Mouse (Mus musculus) limb, embryonic 13.5 days (tissue): ENCODE data around the gene Gm10837. TPM values are rescaled to one million over a fixed set of nuclear protein-coding genes. Genes with fewer than 3 reads are reported as not detected.

Experiments used
- ATAC-seq: fragments of 200-750 bp; cut with Nextera tagmentation; 2 replicates; pipeline ENCODE4 v1.8.0; 2017; ENCODE audit warnings: low read depth, moderate number of reproducible peaks, moderate TSS enrichment; ENCODE audit not compliant: low FRiP score
- H3K27ac ChIP-seq: fragments of 300-500 bp; sonication (generic); 2 replicates; pipeline ENCODE4 v1.5.1; 2015; ENCODE audit warnings: inconsistent platforms, mild to moderate bottlenecking, moderate library complexity
- H3K27me3 ChIP-seq: fragments of 300-500 bp; sonication (generic); 2 replicates; pipeline ENCODE4 v1.6.1; 2015; ENCODE audit warnings: mild to moderate bottlenecking, inconsistent platforms
- H3K36me3 ChIP-seq: fragments of 300-500 bp; sonication (generic); 2 replicates; pipeline ENCODE4 v1.6.1; 2015; ENCODE audit warnings: inconsistent platforms, mild to moderate bottlenecking, moderate library complexity
- H3K4me1 ChIP-seq: fragments of 300-500 bp; sonication (generic); 2 replicates; pipeline ENCODE4 v1.6.1; 2015; ENCODE audit warnings: inconsistent platforms
- H3K4me2 ChIP-seq: fragments of 300-500 bp; sonication (generic); replicated peaks from 2 replicates; pipeline ENCODE4 v1.6.1; 2015; ENCODE audit warnings: inconsistent platforms, mild to moderate bottlenecking, moderate library complexity
- H3K4me3 ChIP-seq: fragments of 300-500 bp; sonication (generic); 2 replicates; pipeline ENCODE4 v1.5.1; 2015; ENCODE audit warnings: moderate library complexity, mild to moderate bottlenecking, inconsistent platforms
- H3K9ac ChIP-seq: fragments of 300-500 bp; sonication (generic); 2 replicates; pipeline ENCODE4 v1.6.1; 2015; ENCODE audit warnings: mild to moderate bottlenecking, inconsistent platforms
- H3K9me3 ChIP-seq: fragments of 300-500 bp; sonication (generic); 2 replicates; pipeline ENCODE4 v1.6.1; 2016; ENCODE audit warnings: inconsistent platforms
- WGBS: fragments of 180-500 bp; shearing (Covaris S2); methylation state at CpG from one replicate; pipeline ENCODE4 v1.1.7; 2015; 5-methylcytosine and 5-hydroxymethylcytosine counted together
- polyA plus RNA-seq: library from polyadenylated mRNA; unstranded; fragments of >200 nt; fragmentation: Nextera tagmentation; extraction: Ambion mirVana; gene quantifications from 2 replicates; pipeline ENCODE4 v1.2.1, GENCODE M21; 2015

Gene Gm10837
- polyA plus RNA-seq, 1 experiment from 2014 or later, result not detected

DNA sequence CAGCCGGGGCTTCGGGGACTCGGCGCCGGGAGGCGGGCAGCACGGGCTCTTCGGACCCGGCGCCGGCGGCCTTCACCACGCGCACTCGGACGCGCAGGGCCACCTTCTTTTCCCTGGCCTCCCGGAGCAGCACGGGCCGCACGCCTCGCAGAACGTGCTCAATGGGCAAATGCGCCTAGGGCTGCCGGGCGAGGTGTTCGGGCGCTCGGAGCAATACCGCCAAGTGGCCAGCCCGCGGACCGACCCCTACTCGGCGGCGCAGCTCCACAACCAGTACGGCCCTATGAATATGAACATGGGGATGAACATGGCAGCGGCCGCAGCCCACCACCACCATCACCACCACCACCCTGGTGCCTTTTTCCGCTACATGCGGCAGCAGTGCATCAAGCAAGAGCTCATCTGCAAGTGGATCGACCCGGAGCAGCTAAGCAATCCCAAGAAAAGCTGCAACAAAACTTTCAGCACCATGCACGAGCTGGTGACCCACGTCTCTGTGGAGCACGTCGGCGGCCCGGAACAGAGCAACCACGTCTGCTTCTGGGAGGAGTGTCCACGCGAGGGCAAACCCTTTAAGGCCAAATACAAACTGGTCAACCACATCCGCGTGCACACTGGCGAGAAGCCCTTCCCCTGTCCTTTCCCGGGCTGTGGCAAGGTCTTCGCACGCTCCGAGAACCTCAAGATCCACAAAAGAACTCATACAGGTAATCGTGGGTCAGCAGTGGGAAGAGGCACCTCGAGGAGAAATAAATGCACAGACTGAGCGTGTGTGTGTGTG lies 14.2 kb upstream of the Gm10837 start:
- peak overlapping the region; percentile 93 for H3K27ac ChIP-seq
- peak overlapping the region; percentile 83 for H3K9ac ChIP-seq
- no peak for ATAC-seq

GRCm38 (mm10) chr14:122476822-122477215 lies 13.6 kb upstream of the Gm10837 start:
- Histone ChIP-seq H3K9me3 (no peaks in the 10 kb centered on the region), H3K36me3 (no peaks in the 10 kb centered on the region), H3K27me3 (peaks cover 78% of the 10 kb centered on the region), H3K4me3 (peak overlapping the region; percentile 64), H3K9ac (peak overlapping the region; percentile 83), H3K4me2 (peak overlapping the region; percentile 80), H3K4me1 (peaks cover 41% of the 10 kb centered on the region), H3K27ac (peak overlapping the region; percentile 93)
- WGBS, result 2% methylated on average over 18 of the region's 18 CpGs
- no peak for ATAC-seq

More for the DNA sequence above, 14.2 kb upstream of the Gm10837 start:
- Histone ChIP-seq H3K9me3 (no peaks in the 10 kb centered on the region), H3K4me1 (peaks cover 41% of the 10 kb centered on the region), H3K36me3 (no peaks in the 10 kb centered on the region), H3K4me2 (peak overlapping the region; percentile 80), H3K27me3 (peaks cover 78% of the 10 kb centered on the region), H3K4me3 (peak overlapping the region; percentile 64)
- under 1% methylated on average over 62 of the region's 62 CpGs for WGBS

GRCm38 (mm10) chr14:122477261-122477671 lies 13.1 kb upstream of the Gm10837 start:
- Histone ChIP-seq H3K4me3 (peak overlapping the region; percentile 64), H3K27me3 (peaks cover 79% of the 10 kb centered on the region), H3K9ac (peak overlapping the region; percentile 83), H3K27ac (peak overlapping the region; percentile 93; the same call in 1 of the 2 replicates), H3K4me2 (peak overlapping the region; percentile 80), H3K36me3 (no peaks in the 10 kb centered on the region), H3K4me1 (peaks cover 43% of the 10 kb centered on the region), H3K9me3 (no peaks in the 10 kb centered on the region)
- WGBS, result under 1% methylated on average over 20 of the region's 20 CpGs
- no peak for ATAC-seq

DNA sequence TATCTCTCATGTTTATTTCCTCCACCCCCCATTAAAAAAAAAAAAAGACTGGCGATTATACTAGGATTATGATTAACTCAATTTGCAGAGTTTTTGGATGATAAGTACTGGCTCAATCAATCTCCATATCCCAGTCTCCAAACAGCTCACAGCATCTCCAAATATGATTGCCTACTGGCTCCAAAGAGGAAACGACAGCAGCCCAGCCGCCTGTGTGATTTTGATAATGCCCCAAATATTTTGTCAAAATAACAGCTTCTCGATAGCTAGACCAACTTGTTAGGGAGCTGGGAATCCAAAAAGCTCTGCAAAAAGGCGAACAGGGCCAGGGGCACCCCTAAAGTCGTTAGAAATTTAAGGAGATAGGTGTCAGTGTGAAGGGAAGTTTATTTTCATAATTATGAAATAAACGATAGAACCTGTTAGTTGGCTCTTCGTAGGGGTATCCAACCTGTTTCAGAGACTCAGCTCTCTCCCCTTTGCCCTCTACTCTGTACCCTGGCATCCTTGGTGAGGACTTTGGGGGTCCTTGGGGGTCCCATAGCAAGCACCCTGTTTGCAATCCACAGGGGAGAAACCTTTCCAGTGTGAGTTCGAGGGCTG lies 12.3 kb upstream of the Gm10837 start:
- Histone ChIP-seq H3K9ac (peak overlapping the region; percentile 83), H3K36me3 (no peaks in the 10 kb centered on the region), H3K27me3 (peaks cover 79% of the 10 kb centered on the region), H3K9me3 (no peaks in the 10 kb centered on the region), H3K27ac (0 out of 2 replicates have a peak overlapping the region, but pooled peaks have one; percentile 1), H3K4me3 (peak overlapping the region; percentile 64), H3K4me2 (peak overlapping the region; percentile 80), H3K4me1 (peaks cover 48% of the 10 kb centered on the region)
- ATAC-seq, result no peak
- WGBS, result 2% methylated on average over 9 of the region's 9 CpGs

- peak overlapping the region; percentile 1; the same call in 1 of the 2 replicates for H3K27ac ChIP-seq
- no peaks in the 10 kb centered on the region for H3K36me3 ChIP-seq
- no peaks in the 10 kb centered on the region for H3K9me3 ChIP-seq
- under 1% methylated on average over 22 of the region's 22 CpGs for WGBS
- no peak for ATAC-seq
- peak overlapping the region; percentile 83 for H3K9ac ChIP-seq
- H3K4me3 ChIP-seq, result peak overlapping the region; percentile 64
- peaks cover 79% of the 10 kb centered on the region for H3K27me3 ChIP-seq
- H3K4me2 ChIP-seq, result peak overlapping the region; percentile 80
- peaks cover 42% of the 10 kb centered on the region for H3K4me1 ChIP-seq
These were observed 11.8 kb upstream of the Gm10837 start for GRCm38 (mm10) chr14:122478574-122479011.

DNA sequence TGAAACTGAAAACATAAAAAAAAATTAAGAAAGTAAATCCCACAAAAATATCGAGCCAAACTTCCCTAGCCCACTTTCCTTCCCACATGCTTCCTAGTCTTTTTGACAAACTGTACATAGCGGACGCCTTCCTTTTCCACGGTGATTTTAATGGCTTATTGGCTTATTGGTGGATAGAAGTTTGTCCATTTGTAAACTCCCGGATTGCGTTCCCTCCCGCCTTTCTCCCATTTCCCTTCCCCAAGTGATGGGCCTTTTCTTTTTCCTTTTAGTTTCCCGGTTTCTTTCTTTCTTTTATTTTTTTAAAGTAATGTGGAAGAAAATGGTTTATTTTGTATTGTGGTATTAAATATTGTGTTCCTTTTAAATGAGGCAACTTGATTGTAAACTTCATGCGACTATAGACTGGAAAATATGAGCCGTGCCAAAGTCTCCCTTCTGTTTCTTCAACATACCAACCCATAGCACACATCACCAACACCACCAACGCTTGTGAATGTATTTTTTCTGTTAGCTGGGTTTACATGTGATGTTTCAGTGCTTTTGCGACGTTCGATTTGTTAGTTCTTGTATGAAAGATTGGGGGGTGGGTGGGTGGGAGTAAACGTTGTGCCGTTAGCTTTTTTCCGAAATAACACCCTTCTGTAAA lies 10.8 kb upstream of the Gm10837 start:
- Histone ChIP-seq H3K27ac (no peak overlapping the region), H3K4me2 (peak overlapping the region; percentile 80), H3K4me3 (peak overlapping the region; percentile 64), H3K4me1 (peaks cover 41% of the 10 kb centered on the region), H3K36me3 (no peaks in the 10 kb centered on the region), H3K9me3 (no peaks in the 10 kb centered on the region), H3K9ac (no peak overlapping the region), H3K27me3 (peaks cover 81% of the 10 kb centered on the region)
- WGBS, result 22% methylated on average over 17 of the region's 17 CpGs
- no peak for ATAC-seq

DNA sequence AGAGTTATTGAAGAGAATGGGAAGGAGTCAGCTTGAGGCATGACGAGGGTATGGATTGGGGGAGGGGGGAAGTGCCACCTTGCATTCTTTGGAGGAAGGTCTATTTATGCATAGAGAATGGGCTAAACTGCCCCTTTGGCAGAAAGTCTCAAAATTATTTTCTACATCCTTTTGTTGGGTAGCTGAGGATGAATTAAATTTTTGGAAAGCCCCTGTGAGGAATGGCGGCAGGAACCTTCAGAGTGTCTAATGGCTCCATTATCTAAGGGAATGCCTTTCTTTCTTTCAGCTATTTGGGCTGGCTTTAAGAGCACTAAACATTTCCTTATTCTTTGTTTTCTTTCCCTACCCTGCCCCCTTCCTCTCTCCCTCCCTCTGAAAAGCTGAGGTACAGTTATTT lies 10.0 kb upstream of the Gm10837 start:
- WGBS, result 13% methylated on average over 2 of the region's 2 CpGs
- Histone ChIP-seq H3K9me3 (no peaks in the 10 kb centered on the region), H3K9ac (no peak overlapping the region), H3K27me3 (peaks cover 83% of the 10 kb centered on the region), H3K36me3 (no peaks in the 10 kb centered on the region), H3K27ac (no peak overlapping the region), H3K4me2 (peak overlapping the region; percentile 48), H3K4me3 (no peak overlapping the region), H3K4me1 (peaks cover 45% of the 10 kb centered on the region)
- ATAC-seq, result no peak

- ATAC-seq, result no peak
- 0 out of 2 replicates have a peak overlapping the region, but pooled peaks have one; percentile 43 for H3K9ac ChIP-seq
- no peak overlapping the region for H3K27ac ChIP-seq
- H3K4me1 ChIP-seq, result peaks cover 45% of the 10 kb centered on the region
- no peaks in the 10 kb centered on the region for H3K9me3 ChIP-seq
- 12% methylated on average over 15 of the region's 15 CpGs for WGBS
- H3K4me3 ChIP-seq, result 0 out of 2 replicates have a peak overlapping the region, but pooled peaks have one; percentile 7
- peaks cover 78% of the 10 kb centered on the region for H3K27me3 ChIP-seq
- no peaks in the 10 kb centered on the region for H3K36me3 ChIP-seq
- H3K4me2 ChIP-seq, result peak overlapping the region; percentile 48
These were observed 9.2 kb upstream of the Gm10837 start for GRCm38 (mm10) chr14:122481181-122481580.

GRCm38 (mm10) chr14:122482081-122483023 lies 8.0 kb upstream of the Gm10837 start:
- WGBS, result 5% methylated on average over 38 of the region's 38 CpGs
- no peaks in the 10 kb centered on the region for H3K36me3 ChIP-seq
- H3K27ac ChIP-seq, result no peak overlapping the region
- H3K4me2 ChIP-seq, result peak overlapping the region; percentile 49
- H3K9ac ChIP-seq, result peak overlapping the region; percentile 43
- no peaks in the 10 kb centered on the region for H3K9me3 ChIP-seq
- peaks cover 80% of the 10 kb centered on the region for H3K27me3 ChIP-seq
- peaks cover 42% of the 10 kb centered on the region for H3K4me1 ChIP-seq
- no peak for ATAC-seq
- peak overlapping the region; percentile 19 for H3K4me3 ChIP-seq

GRCm38 (mm10) chr14:122483024-122483385 lies 7.4 kb upstream of the Gm10837 start:
- Histone ChIP-seq H3K4me1 (peaks cover 42% of the 10 kb centered on the region), H3K27ac (no peak overlapping the region), H3K9ac (0 out of 2 replicates have a peak overlapping the region, but pooled peaks have one; percentile 43), H3K27me3 (peaks cover 76% of the 10 kb centered on the region), H3K4me3 (0 out of 2 replicates have a peak overlapping the region, but pooled peaks have one; percentile 19), H3K36me3 (no peaks in the 10 kb centered on the region), H3K4me2 (peak overlapping the region; percentile 49), H3K9me3 (no peaks in the 10 kb centered on the region)
- no peak for ATAC-seq
- WGBS, result 3% methylated on average over 5 of the region's 5 CpGs
